Mouse (Mus musculus) left cerebral cortex, postnatal 14 days (tissue): ENCODE measurements at regions not wholly inside any gene's neighbourhood (a gene's known extent, or its start where the extent isn't known, plus 50 kb on each side); places are given as distances from the start of the nearest gene placed in this dataset.

Experiments
- DNase-seq, 2 experiments: peaks; one replicate each; pipeline ENCODE4 v3.0.0; 2021 to 2022; ENCODE audit warnings: low spot score in 2 of 2, mixed read lengths in 1 of 2
- intact Hi-C: fragments of 180-260 bp; cut with DNase I; formaldehyde crosslinking; loops from one replicate; pipeline ENCODE4 v1.15.1; 2025

GRCm38 (mm10) chr17:93460409-93460808 is 261.6 kb downstream of the Adcyap1 start:
- intact Hi-C loops, result no loop called here
- DNase-seq, result peak in 1 of 2 experiments; percentile 8

GRCm38 (mm10) chr17:93463621-93464211 is 264.9 kb downstream of the Adcyap1 start:
- intact Hi-C loops, result no loop called here
- no peak for DNase-seq

DNA sequence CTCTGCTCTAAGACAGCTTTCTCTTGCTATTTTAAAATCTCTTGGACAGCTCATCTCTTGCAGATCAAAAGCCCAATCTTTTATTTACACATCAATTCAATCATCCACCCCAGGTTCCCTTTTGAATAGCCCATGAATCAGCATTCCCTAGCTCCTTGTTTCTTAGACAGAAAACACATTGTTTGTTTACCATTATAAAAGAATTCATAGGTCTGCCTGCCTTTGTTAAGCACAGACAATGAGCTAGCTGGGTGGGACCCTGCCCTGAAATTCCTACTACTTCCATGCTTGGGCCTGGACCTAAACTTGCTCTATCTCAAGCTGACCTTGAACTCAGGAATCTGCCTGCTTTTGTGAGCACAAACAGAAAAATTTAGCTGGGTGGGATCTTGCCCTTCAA is 283.6 kb downstream of the Adcyap1 start:
- intact Hi-C loops, result no loop called here
- no peak for DNase-seq

GRCm38 (mm10) chr17:93484540-93484939 is 285.7 kb downstream of the Adcyap1 start:
- DNase-seq, result no peak
- intact Hi-C loops, result no loop called here

DNA sequence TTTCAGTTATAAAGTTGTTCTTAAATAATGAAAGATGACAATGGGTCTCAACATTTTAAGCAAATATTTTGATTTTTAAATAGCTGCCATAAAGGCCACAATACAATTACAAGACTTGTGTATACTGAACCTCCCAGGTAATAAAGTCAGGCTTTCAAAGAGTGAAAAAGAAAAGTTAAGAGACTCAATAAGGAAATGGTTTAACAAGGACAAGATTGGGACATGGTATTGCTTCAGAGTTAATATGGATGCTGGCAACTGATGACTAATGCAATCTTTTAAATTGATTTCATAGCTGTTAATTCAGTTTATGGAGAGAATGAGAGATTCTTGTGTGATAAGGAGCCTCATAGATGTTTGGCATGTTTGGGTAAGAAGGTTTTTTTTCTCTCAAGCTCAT is 287.6 kb downstream of the Adcyap1 start:
- intact Hi-C loops, result no loop called here
- DNase-seq, result no peak

DNA sequence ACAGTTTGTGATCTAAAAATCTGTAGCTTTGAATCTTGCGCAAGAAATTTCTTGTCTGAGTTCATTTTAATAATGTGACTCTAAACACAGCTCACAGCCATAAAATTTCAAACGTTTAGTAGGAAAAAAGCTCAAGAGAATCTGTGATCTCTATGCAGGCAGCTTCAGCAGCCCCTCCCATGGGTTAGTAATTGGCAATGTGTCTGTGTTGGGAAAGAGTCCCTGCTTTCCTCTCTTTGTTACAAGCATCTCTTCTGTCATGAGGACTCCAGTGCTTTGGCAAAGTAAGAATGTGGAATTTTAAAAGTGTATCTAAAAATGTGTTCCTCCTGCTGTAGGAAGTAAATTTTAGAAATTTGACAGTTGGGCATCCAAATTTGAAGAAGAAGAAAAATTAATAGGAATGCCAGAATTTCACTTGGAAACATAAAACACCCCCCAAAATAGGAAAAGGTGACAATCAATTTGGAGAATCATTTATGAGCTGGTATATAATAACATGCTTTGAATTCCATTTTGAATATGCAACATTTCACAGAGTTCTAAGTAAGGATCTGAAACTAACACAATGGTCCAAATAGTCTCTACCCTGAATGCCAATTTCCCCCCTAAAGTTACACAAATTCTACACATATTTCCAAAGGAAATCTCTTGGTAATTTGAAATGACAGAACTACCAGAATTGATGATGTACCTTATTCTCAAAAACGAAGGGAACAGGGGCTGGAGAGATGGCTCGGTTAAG is 291.3 kb downstream of the Adcyap1 start:
- intact Hi-C loops, result loop anchor here (5.0 kb wide), 1 partner anchor 107 kb away; no protein-coding TSS in a partner anchor
- peak; percentile 7 to 17 for DNase-seq

GRCm38 (mm10) chr17:93508882-93509594 is 310.2 kb downstream of the Adcyap1 start:
- intact Hi-C loops, result no loop called here
- DNase-seq, result no peak

- DNase-seq, result no peak
Measured at GRCm38 (mm10) chr17:93523406-93523805, 324.6 kb downstream of the Adcyap1 start.

GRCm38 (mm10) chr17:93525871-93526644 is 327.2 kb downstream of the Adcyap1 start:
- DNase-seq, result peak in 1 of 2 experiments; percentile 8
- intact Hi-C loops, result no loop called here

More at GRCm38 (mm10) chr17:93523406-93523805, 324.6 kb downstream of the Adcyap1 start:
- intact Hi-C loops, result no loop called here

- no peak for DNase-seq
- intact Hi-C loops, result no loop called here
Measured at GRCm38 (mm10) chr17:93532535-93532934, 333.7 kb downstream of the Adcyap1 start.

- intact Hi-C loops, result no loop called here
- DNase-seq, result no peak
Measured at GRCm38 (mm10) chr17:93534945-93535344, 336.1 kb downstream of the Adcyap1 start.

DNA sequence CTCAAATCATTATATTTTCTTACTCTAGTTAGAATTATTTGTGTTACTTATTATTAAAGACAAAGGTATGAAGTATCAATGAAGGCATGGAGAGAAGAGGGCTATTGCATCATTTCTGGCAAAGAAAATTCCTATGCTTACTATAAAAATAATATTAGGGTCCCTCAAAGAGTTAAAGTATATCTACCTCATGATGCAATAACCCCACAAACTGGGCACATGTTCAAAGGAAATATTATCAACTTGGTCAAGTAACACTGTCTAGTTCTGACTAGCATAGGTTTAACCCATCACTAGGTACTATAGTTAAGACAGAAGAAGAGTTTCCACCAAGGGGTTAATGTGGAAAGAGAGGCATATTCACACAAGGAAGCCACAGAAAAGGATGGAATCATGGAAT is 336.9 kb downstream of the Adcyap1 start:
- intact Hi-C loops, result no loop called here
- DNase-seq, result no peak

DNA sequence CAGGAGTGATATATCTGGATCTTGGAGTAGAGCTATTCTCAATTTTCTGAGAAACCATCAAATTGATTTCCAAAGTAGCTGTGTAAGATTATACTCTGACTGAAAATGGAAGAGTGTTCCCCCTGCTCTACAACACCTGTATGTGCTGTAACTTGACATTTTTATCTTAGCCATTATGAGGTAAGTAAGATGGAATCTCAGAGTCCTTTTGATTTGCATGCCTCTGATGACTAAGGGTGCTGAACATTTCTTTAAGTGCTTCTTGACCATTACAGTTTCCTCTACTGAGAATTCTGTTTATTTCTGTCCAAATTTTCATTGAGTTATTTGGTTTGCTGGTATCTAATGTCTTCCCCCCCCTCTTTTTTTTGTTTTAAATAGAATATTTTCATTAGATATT is 343.0 kb downstream of the Adcyap1 start:
- DNase-seq, result no peak

GRCm38 (mm10) chr17:93550339-93550738 is 351.5 kb downstream of the Adcyap1 start:
- no peak for DNase-seq
- intact Hi-C loops, result no loop called here

More for the DNA sequence above, 343.0 kb downstream of the Adcyap1 start:
- intact Hi-C loops, result no loop called here

DNA sequence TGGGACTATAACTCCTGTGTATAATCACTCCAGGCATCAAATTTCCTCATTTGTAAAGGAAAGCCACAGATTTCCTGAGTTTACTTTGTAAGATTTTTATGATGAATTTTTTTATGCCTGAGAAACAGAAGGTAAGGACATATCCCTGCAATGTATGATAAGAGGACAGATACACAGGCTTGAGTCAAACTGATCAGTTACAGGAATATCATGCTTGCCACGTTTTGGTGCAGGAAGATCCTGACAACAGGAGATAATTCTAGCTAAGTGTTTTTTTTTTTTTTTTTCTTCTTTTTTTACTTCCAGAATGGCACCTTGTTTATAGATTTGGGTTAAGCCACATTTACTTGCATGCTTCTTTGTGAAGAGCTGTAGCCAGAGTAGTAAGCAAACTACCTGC is 357.1 kb downstream of the Adcyap1 start:
- intact Hi-C loops, result no loop called here
- no peak for DNase-seq

DNA sequence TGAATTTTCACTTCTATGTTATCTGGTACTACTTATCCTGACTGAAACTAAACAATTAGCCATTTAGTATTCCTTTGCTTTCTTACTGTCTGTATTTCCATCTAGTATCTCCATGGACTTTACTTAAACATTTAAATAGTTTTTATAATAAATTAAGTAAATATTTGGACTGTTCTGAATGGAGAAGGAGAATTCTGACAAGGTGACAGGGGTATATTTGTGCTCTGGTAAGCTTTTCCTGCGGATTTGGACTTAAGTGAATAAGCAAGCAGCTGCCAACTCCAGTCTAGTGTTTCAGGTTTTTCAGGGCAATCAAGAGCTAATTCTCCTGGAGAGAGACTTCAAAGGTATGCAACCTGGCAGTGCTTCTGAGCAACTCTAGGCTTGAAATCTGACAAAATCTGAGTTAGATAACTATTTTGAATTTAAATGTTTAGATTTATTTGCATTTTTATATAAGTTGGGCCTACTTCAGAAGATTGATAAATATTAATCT is 364.5 kb downstream of the Adcyap1 start:
- no peak for DNase-seq
- intact Hi-C loops, result no loop called here

DNA sequence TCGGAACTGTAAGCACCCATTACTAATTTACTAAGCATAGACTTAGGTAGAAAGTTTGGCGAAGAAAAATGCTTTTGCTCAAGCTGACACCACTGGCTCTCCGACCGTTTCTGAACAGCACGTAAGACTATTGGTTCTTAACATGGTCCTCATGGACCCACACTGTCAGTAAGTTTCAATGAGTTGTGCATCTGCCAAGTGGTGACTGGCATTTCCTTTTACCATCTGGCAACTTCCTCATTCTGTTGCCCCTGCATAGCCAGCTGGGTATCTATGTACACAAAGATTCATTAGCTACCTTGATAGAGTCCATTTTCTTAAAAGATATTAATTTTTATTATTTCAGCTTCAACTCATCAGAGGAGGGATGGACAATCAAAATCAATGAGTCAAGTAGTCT is 381.2 kb downstream of the Adcyap1 start:
- intact Hi-C loops, result no loop called here
- no peak for DNase-seq

DNA sequence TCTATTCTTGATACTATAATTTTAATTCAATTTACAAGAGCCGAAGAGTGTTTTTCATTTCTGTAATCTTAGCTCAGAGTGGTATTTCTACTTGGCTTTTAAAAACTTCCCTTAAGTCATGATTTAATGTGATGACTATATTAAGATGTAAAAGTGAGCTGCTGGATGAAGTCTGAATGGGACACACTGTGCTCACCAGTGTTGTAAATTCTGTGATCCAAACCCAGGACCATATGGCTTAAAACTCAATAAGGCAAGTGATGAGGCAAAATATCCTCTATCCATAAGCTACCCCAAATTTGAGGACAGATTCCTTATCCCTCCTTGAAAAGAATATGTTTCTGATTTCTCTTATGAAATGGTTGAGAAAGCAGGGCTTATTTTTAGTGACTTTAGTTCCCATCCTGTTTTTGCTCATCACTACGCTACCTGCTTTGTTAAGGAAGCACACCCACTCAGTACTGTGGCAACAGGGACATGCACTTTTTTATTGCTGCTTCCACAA is 399.4 kb downstream of the Adcyap1 start:
- DNase-seq, result peak in 1 of 2 experiments; percentile 28
- intact Hi-C loops, result loop anchor here (5.0 kb wide), 1 partner anchor 106 kb away; no protein-coding TSS in a partner anchor

- no peak for DNase-seq
- intact Hi-C loops, result no loop called here
Measured at GRCm38 (mm10) chr17:93600236-93600635, 401.4 kb downstream of the Adcyap1 start.
